Mouse (Mus musculus) G1E (cell line): ENCODE measurements around the gene Dnah10.

ENCODE experiments used
- CTCF ChIP-seq: IDR thresholded peaks from 2 replicates; pipeline ENCODE4 v1.5.1; 2012; ENCODE audit warnings: low read depth, low read length, inconsistent platforms, mixed read lengths
- GATA1 ChIP-seq: IDR thresholded peaks from 2 replicates; pipeline ENCODE4 v1.6.1; 2012; ENCODE audit warnings: borderline replicate concordance, low read length, inconsistent platforms, mixed read lengths
- POLR2AphosphoS5 ChIP-seq: IDR thresholded peaks from 2 replicates; pipeline ENCODE4 v1.6.1; 2012; ENCODE audit warnings: low read depth, low read length, inconsistent platforms; ENCODE audit not compliant: insufficient replicate concordance
- TAL1 ChIP-seq: conservative IDR thresholded peaks from 2 replicates; pipeline ENCODE4 v1.6.1; 2012; ENCODE audit warnings: low read depth, low read length, inconsistent platforms, mixed read lengths

GRCm38 (mm10) chr5:124781696-124782095 lies 56.8 kb downstream of the Dnah10 start:
- no peak for TF ChIP-seq CTCF
- TF ChIP-seq TAL1: no peak
- TF ChIP-seq POLR2AphosphoS5: no peak
- TF ChIP-seq GATA1: no peak
